Mouse (Mus musculus) urinary bladder, postnatal 14 days (tissue): ENCODE measurements around the gene Elavl3.
A peak's percentile ranks its signal among the peaks of the same experiment; 100 is the strongest.

Experiments
- DNase-seq: peaks from one replicate; pipeline ENCODE4 v3.0.0; 2021; ENCODE audit warnings: low spot score

The Elavl3 gene

GRCm38 (mm10) chr9:22057031-22057517 is 5.3 kb upstream of the Elavl3 start:
- no peak for DNase-seq

- DNase-seq, result no peak
These were observed 4.6 kb upstream of the Elavl3 start for GRCm38 (mm10) chr9:22056303-22056910.

GRCm38 (mm10) chr9:22055713-22056112 is 3.9 kb upstream of the Elavl3 start:
- DNase-seq, result no peak

DNA sequence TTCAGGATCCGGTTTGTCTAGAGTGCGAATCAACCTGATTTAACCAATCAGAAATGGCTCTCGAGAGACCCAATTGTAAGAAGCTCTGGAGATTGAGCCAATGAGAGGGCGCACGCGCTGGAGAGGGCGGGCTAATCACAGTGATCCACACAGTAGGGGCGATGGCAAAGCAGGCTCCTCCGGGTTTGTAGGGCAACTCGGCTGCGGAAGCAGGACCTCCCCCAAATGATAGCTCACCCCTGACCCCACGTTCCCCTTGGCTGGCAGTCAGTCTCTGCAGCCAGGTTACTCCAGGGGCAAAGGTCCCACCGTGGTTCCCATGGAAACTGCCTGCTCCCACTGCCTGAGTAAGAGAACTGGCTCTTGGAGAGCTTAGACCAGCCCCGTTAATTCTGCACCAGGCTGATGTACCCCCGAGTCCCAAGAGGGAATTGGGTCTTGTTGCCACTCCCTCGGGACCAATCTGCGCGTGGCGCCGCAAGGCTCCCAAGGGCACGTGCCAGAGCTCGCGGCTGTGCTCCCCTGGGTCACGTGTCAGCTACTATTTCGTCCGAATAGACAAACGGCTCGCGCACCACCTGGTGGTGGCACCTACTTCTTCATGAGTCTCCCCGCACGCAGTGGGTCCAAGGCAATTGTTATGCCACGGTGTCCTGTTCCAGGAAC is 2.7 kb upstream of the Elavl3 start:
- DNase-seq, result peak; percentile 63

DNA sequence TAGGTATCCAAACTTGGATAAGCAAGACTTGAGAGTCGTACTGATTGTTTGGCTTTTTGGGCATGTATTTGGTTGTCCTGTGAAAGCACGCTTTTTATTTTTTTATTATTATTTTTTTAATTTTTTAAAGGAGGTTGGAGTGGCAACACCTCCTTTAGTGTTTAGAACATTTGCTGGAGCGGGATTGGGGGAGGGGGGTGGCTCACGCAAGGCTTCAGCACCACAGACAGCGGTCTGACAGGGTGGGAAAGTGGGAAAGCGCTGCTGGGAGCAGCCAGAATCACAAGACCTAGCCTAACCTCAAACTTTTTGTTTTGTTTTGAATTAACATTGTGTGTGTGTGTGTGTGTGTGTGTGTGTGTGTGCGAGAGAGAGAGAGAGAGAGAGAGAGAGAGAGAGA is 1.8 kb upstream of the Elavl3 start:
- DNase-seq, result no peak

GRCm38 (mm10) chr9:22051161-22051957 is 464 bp downstream of the Elavl3 start:
- no peak for DNase-seq

DNA sequence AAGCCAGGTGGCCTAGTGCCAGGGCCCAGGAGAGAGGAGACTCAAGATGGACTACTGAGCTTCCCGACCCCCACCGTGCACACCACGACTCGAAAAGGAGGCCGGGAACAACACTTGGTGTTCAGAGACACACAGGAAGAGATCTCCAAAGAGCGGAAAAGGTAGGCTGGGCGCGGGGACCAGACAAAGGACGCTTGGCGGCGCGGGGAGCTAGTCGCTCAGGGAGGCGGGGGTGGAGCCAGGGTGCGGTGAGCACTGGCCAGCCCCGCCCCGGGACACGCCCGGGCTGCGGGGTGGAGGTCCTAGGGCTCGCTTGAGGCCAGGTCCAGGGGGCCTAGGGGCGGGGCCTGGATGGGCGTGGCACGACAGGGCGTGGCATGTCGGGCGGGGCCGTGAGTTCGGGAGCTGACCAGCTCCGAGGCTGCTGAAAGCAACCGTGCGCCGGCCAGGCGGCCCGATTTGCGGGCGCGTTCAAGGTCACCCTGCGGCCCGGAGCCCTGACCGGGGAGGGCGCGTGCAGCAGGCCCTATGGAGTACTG is 1.4 kb downstream of the Elavl3 start:
- peak; percentile 34 for DNase-seq

DNA sequence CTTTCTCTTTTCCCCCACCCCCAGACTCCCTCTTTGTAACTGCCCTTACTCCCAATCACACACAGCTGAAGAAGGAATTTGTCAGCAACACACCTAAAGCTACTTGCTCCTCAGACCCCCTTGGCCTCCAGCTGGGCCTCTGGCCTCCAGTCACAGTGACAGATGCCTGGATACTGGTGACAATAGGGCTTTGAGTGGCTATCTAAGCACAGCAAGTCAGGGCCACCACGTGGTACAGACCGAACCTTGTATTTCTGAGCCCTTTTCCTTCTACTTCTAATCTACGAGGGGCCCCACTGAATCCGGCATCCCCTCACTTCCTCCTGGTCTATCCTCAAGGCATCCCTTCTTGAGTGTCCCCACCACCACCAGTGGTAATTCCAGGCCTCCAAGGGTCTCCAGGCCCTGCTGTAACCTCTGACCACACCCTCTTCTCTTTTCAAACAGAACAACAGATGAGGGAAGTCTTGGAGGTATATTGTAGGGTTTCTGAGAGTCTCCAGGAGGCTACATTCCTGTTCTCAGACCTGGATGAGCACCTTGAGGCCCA is 2.0 kb downstream of the Elavl3 start:
- no peak for DNase-seq

GRCm38 (mm10) chr9:22049315-22049714 is 2.5 kb downstream of the Elavl3 start:
- no peak for DNase-seq

DNA sequence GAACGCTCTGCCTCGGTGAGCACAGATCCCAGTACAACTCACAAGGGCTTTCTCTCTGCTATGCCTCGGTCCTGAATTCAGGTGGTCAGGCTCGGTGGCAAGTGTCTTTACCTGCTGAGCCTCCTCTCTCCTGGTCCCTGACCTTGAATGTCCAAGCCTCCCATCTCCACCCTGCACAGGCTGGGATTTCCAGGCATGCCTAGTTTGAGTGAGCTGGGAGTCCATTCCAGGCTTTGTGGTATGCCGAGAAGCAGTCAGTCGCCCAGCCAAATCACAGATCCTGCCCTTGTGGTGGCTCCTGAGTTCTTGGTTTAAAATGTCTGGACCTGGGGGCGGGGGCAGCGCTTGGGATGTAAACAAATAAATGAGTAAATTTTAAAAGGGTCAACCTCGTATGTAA is 4.5 kb downstream of the Elavl3 start:
- no peak for DNase-seq

DNA sequence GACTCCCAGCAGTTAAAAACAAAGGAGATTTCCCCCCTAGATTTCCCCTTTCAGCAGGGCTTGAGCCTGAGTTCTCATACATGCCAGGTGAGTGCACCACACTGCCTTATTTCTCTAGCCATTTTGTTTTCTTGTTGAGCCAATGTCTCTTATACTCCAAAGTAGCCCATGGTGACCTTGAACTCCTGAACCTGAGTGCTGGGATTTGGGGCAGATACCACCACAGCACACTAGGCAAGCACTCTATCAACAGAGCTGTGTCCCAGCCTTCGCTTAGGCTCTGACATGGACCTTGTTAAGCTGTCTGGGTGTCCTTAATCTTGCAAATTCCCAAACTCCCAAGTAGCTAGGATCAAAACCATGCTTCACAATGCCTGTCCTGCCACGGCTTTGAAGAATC is 10.0 kb downstream of the Elavl3 start:
- no peak for DNase-seq

DNA sequence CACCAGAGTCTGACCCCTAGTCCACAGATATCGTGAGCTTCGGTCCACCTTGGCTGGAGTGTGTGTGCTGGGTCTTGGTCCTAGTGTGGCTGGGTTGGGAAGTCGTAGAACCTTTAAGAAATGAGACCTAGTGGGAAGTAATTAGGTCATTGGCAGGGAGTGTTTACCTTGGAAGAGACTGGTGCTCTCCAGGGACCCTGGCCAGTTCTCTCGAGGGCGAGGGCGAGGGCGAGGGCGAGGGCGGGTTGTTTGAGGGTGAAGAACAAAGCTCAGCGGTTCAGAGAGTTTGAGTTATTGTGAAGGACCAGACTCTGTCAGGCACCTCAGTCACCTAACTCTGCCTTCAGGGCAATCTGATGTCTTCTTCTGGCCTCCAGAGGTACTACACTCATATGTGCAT is 14.0 kb downstream of the Elavl3 start:
- DNase-seq, result no peak

- DNase-seq, result no peak
These were observed 16.4 kb downstream of the Elavl3 start for GRCm38 (mm10) chr9:22035300-22036044.

DNA sequence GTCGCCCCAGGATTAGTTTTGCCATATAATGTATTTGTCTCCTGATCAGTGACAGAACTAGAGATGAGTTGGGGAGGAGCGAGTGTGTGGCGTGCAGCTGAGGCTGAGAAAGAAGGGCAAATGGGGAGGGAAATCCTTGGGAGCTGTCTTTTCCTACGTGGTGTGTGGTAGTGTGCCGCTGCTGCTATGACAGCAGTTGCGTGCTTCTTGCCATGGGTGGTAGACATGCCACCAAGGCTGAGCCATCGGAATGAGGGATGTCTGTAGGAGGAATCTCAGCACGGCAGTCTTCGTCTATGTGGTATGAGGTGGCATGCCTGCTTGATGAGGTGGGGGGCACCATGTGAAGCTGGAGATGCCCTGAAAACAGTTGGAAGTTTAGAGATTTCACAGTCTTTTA is 21.4 kb downstream of the Elavl3 start:
- no peak for DNase-seq

- DNase-seq, result no peak
These were observed 23.4 kb downstream of the Elavl3 start for GRCm38 (mm10) chr9:22028467-22028866.

GRCm38 (mm10) chr9:22024592-22024991 is 27.2 kb downstream of the Elavl3 start:
- no peak for DNase-seq

DNA sequence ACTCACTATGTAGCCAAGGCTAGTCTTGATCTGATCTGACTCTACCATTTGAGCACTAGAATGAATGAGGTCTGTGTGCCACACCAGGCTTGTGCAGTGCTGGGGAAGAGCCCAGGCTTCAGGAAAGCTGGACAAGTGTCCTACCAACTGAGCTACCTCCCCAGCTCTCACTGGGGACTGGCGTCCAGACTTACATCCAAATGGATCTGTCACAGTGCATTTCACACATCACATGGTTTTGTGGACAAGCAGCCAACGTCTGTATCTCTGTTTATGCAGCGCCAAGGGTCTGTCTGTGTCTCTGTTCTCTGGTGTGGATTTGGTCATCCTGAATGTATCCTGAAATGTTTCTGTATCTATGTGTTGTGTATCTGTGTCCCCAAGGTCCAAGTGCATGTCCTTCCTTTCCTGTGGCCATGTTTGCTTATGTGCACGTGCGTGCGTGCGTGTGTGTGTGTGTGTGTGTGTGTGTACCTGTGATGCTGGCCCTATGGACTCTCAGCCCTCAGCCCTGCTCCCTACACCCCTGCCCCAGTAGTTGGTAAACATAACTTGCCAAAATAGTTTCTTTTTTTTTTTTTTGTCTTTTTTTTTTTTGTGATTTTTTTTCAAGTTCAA is 34.5 kb downstream of the Elavl3 start:
- DNase-seq, result no peak

DNA sequence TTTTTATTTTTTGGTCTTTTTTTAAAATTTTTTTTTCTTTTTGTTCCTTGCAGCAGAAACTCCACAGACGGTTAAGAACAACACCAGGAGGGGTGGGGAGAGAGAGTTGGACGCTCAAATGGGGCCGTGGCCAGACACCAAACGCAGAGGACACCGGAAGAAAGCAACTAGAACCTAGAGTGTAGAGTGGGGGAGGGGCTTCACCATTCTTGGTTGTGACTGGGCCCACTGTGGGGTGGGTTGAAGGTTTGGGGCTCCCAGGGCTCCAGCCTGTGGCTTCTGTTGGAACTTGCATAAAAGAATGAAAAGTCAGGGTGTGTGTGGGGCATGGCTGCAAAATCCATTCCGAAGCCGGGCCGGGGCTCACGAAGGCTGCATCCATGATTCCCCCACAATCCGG is 35.6 kb downstream of the Elavl3 start:
- DNase-seq, result no peak

DNA sequence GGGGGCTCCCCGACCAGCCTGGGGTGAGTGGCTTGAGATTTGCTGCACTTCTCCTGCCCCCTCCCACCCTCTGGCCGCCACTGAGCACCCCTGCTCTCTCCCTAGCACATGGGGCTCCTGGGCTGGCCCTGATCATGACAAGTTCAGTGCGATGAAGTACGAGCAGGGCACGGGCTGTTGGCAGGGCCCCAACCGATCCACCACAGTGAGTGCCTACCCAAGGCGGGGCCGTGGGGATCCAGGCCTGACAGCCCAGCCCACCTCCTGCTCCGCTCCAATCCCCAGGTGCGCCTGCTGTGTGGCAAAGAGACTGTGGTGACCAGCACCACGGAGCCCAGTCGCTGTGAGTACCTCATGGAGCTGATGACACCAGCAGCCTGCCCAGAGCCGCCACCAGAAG is 39.1 kb downstream of the Elavl3 start:
- no peak for DNase-seq

- no peak for DNase-seq
These were observed 40.8 kb downstream of the Elavl3 start for GRCm38 (mm10) chr9:22011055-22011454.

GRCm38 (mm10) chr9:22004546-22004945 is 47.3 kb downstream of the Elavl3 start:
- DNase-seq, result no peak
